Mouse (Mus musculus) midbrain, embryonic 10.5 days (tissue): ENCODE measurements around the gene Cars2. TPM values are rescaled to one million over a fixed set of nuclear protein-coding genes. Genes with fewer than 3 reads are reported as not detected.
"Not testable (repeated sequence)": the region's sequence is repeated elsewhere in the genome, so short reads cannot be mapped to it uniquely, and the experiment has no call there.

Source experiments
- DNase-seq: peaks from one replicate; pipeline ENCODE4 v3.0.0-alpha.2; 2017; ENCODE audit warnings: low spot score
- H3K27ac ChIP-seq: fragments of 300-500 bp; sonication (generic); replicated peaks from 2 replicates; pipeline ENCODE4 v1.5.1; 2016; ENCODE audit warnings: mild to moderate bottlenecking
- H3K27me3 ChIP-seq: fragments of 300-500 bp; sonication (generic); 2 replicates; pipeline ENCODE4 v1.6.1; 2016; ENCODE audit warnings: low read depth, mild to moderate bottlenecking; ENCODE audit not compliant: poor library complexity, severe bottlenecking
- H3K36me3 ChIP-seq: fragments of 300-500 bp; sonication (generic); 2 replicates; pipeline ENCODE4 v1.6.1; 2016; ENCODE audit warnings: mild to moderate bottlenecking, moderate library complexity
- H3K4me1 ChIP-seq: fragments of 300-500 bp; sonication (generic); 2 replicates; pipeline ENCODE4 v1.6.1; 2016
- H3K4me3 ChIP-seq: fragments of 300-500 bp; sonication (generic); 2 replicates; pipeline ENCODE4 v1.5.1; 2016; ENCODE audit warnings: mild to moderate bottlenecking, moderate library complexity
- H3K9me3 ChIP-seq: fragments of 300-500 bp; sonication (generic); replicated peaks from 2 replicates; pipeline ENCODE4 v1.6.1; 2016; ENCODE audit warnings: mild to moderate bottlenecking
- WGBS: fragments of 180-500 bp; shearing (Covaris S2); methylation state at CpG from one replicate; pipeline ENCODE4 v1.1.7; 2016; 5-methylcytosine and 5-hydroxymethylcytosine counted together
- polyA plus RNA-seq: library from polyadenylated mRNA; unstranded; fragments of >200 nt; fragmentation: Nextera tagmentation; extraction: Ambion mirVana; gene quantifications from 2 replicates; pipeline ENCODE4 v1.2.1, GENCODE M21; 2016

Gene Cars2
- polyA plus RNA-seq, 1 experiment from 2014 or later: 19.9 TPM

DNA sequence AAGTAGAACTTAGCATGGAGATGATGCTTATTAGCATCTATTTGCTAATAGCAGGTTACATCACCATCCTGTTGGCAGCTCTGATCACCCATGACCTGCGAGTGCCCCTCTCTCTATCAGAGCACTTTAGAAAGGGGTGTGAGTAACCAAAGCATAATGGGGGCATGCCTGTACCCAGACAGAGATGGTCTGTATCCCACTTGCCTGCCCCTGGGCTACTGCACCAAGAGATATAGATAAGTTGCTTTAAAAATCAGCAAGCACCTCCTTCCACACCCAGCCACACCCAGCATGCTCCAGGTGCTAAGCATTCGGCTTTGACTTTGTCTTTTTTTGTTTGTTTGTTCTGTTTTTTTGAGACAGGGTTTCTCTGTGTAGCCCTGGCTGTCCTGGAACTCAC is 74.7 kb downstream of the Cars2 start:
- no peaks in the 10 kb centered on the region for H3K9me3 ChIP-seq
- peaks cover 100% of the 10 kb centered on the region for H3K27me3 ChIP-seq
- H3K4me3 ChIP-seq: no peak overlapping the region
- H3K27ac ChIP-seq: no peak overlapping the region
- 14% methylated on average over 2 of the region's 2 CpGs for WGBS
- H3K36me3 ChIP-seq: no peaks in the 10 kb centered on the region
- no peak for DNase-seq
- peaks cover 61% of the 10 kb centered on the region for H3K4me1 ChIP-seq

- no peak for DNase-seq
- Histone ChIP-seq H3K4me3 (no peak overlapping the region), H3K4me1 (peaks cover 61% of the 10 kb centered on the region), H3K27ac (no peak overlapping the region), H3K36me3 (no peaks in the 10 kb centered on the region), H3K9me3 (no peaks in the 10 kb centered on the region), H3K27me3 (peaks cover 100% of the 10 kb centered on the region)
- WGBS: 3% methylated on average over 10 of the region's 10 CpGs
Observed at GRCm38 (mm10) chr8:11475397-11475796, 75.2 kb downstream of the Cars2 start.

DNA sequence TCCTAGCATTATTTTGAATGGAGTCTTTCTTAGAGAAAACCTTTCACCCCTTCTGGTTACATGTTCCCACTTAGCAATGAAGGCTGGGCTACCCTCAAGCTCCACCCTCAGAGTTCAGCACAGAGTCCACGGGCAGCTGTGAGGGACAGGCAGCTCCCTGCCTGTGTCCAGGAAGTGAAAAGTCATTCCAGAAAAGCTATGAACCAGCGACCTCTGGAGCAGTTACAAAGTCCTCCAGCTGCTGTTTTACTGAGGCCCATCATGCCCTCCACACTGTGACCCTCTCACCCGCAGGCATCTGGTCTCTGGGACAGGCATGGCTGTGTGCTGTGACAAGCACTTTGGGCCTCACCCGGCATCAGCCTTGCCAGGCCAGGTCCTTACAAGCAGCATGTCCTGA is 77.5 kb downstream of the Cars2 start:
- Histone ChIP-seq H3K36me3 (no peaks in the 10 kb centered on the region), H3K4me1 (peaks cover 46% of the 10 kb centered on the region), H3K27me3 (peaks cover 80% of the 10 kb centered on the region), H3K27ac (no peak overlapping the region), H3K4me3 (no peak overlapping the region), H3K9me3 (no peaks in the 10 kb centered on the region)
- DNase-seq: no peak
- WGBS: 43% methylated on average over 4 of the region's 4 CpGs

GRCm38 (mm10) chr8:11471309-11471708 is 79.3 kb downstream of the Cars2 start:
- Histone ChIP-seq H3K36me3 (no peaks in the 10 kb centered on the region), H3K4me3 (no peak overlapping the region), H3K4me1 (peaks cover 29% of the 10 kb centered on the region), H3K27ac (no peak overlapping the region), H3K27me3 (peaks cover 62% of the 10 kb centered on the region), H3K9me3 (no peaks in the 10 kb centered on the region; the same call in 1 of the 2 replicates)
- WGBS: 39% methylated on average over 8 of the region's 8 CpGs
- DNase-seq: no peak

GRCm38 (mm10) chr8:11470694-11471093 is 79.9 kb downstream of the Cars2 start:
- no peak for DNase-seq
- H3K27me3 ChIP-seq: peaks cover 56% of the 10 kb centered on the region
- H3K4me3 ChIP-seq: no peak overlapping the region
- H3K4me1 ChIP-seq: peaks cover 29% of the 10 kb centered on the region
- H3K27ac ChIP-seq: no peak overlapping the region
- 79% methylated on average over 7 of the region's 7 CpGs for WGBS
- no peaks in the 10 kb centered on the region for H3K36me3 ChIP-seq
- H3K9me3 ChIP-seq: no peaks in the 10 kb centered on the region; the same call in 1 of the 2 replicates

GRCm38 (mm10) chr8:11469095-11469494 is 81.5 kb downstream of the Cars2 start:
- Histone ChIP-seq H3K4me1 (peaks cover 25% of the 10 kb centered on the region), H3K36me3 (no peaks in the 10 kb centered on the region), H3K9me3 (no peaks in the 10 kb centered on the region; the same call in 1 of the 2 replicates), H3K27ac (no peak overlapping the region), H3K4me3 (no peak overlapping the region), H3K27me3 (peaks cover 40% of the 10 kb centered on the region)
- WGBS: 8% methylated on average over 3 of the region's 3 CpGs
- DNase-seq: no peak

DNA sequence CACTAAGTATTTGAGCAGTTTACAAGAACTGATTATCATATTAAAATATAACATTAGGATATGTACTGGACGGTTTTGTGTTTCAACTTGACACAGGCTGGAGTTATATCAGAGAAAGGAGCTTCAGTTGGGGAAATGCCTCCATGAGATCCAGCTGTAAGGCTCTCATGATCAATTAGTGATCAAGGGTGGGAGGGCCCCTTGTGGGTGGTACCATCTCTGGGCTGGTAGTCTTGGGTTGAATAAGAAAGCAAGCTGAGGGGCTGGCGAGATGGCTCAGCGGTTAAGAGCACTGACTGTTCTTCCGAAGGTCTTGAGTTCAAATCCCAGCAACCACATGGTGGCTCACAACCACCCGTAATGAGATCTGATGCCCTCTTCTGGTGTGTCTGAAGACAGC is 84.1 kb downstream of the Cars2 start:
- peak overlapping the region; percentile 46; the same call in 1 of the 2 replicates for H3K27ac ChIP-seq
- WGBS: 90% methylated on average over 5 of the region's 5 CpGs

DNA sequence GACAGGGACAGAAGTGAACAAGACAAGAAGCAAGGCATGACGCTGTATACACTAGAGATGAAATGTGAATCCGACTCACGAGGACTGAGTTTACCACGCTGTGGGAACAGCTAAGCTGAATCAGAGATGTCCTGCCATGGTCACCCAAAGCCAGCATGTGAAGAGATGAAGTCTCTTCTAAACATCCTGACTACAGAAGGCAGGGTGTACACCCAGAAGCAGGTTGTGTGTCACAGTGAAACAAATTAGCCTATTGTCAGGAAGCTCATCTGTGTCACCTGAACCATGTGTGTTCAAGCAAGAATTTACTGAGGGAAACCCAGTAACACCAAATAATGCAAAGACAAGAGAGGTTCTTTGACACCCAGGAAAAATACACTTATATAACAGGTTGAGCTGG is 85.0 kb downstream of the Cars2 start:
- peaks cover under 1% of the 10 kb centered on the region; the same call in 1 of the 2 replicates for H3K9me3 ChIP-seq
- H3K4me1 ChIP-seq: peaks cover 19% of the 10 kb centered on the region
- WGBS: 90% methylated on average over 4 of the region's 4 CpGs
- H3K27ac ChIP-seq: no peak overlapping the region
- DNase-seq: no peak
- no peaks in the 10 kb centered on the region for H3K36me3 ChIP-seq
- H3K27me3 ChIP-seq: peaks cover 5% of the 10 kb centered on the region
- H3K4me3 ChIP-seq: no peak overlapping the region

More for the DNA sequence above, 84.1 kb downstream of the Cars2 start:
- Histone ChIP-seq H3K27me3 (peaks cover 14% of the 10 kb centered on the region), H3K4me1 (peaks cover 14% of the 10 kb centered on the region)
- not testable (repeated sequence) for DNase-seq, H3K4me3 ChIP-seq, H3K9me3 ChIP-seq, H3K36me3 ChIP-seq

DNA sequence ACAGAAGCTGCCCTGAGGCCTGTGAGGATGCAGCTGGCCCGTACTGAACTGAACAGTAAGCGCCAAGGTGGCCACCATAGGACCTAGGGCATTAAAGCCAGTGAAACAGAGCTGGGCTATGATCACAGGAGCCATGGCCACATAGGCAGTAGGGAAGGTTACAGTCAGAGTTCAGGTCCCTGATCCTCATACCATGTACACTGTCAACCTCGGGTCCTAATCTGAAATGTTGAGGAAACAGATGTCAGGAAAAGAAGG is 85.9 kb downstream of the Cars2 start:
- Histone ChIP-seq H3K27ac (no peak overlapping the region; the same call in 1 of the 2 replicates), H3K4me3 (no peak overlapping the region), H3K36me3 (no peaks in the 10 kb centered on the region), H3K4me1 (peaks cover 18% of the 10 kb centered on the region), H3K27me3 (no peaks in the 10 kb centered on the region), H3K9me3 (peaks cover 5% of the 10 kb centered on the region; the same call in 1 of the 2 replicates)
- no peak for DNase-seq
- WGBS: 83% methylated on average over 3 of the region's 3 CpGs

Other genes with a start within 250 kb of the Cars2 start
- 43.7 and 53.1 TPM in 2 replicates for gene Col4a2, start 238.0 kb downstream of the Cars2 start, polyA plus RNA-seq
- gene Col4a1, start 238.0 kb downstream of the Cars2 start, polyA plus RNA-seq: 113 and 146 TPM in 2 replicates
- gene Rab20, start 72.1 kb downstream of the Cars2 start, polyA plus RNA-seq: 0.60 and 1.3 TPM in 2 replicates
- 114 and 116 TPM in 2 replicates for gene Naxd, start 53.3 kb downstream of the Cars2 start, polyA plus RNA-seq
- 31.2 and 34.0 TPM in 2 replicates for gene Ing1, start 4.8 kb upstream of the Cars2 start, polyA plus RNA-seq
- gene Ankrd10, start 85.0 kb upstream of the Cars2 start, polyA plus RNA-seq: 99.9 and 103 TPM in 2 replicates
- gene 1700016D06Rik, start 150.3 kb upstream of the Cars2 start, polyA plus RNA-seq: 0.09 TPM in 1 of 2 replicates, not detected in the other
- gene Arhgef7, start 176.9 kb upstream of the Cars2 start, polyA plus RNA-seq: 47.4 and 56.9 TPM in 2 replicates